Mouse (Mus musculus) hindbrain, postnatal 0 days (tissue): Measurements from ENCODE around the gene Cryba1. TPM values are rescaled to one million over a fixed set of nuclear protein-coding genes. Genes with fewer than 3 reads are reported as not detected.

Source experiments
- ATAC-seq: fragments of 200-750 bp; cut with Nextera tagmentation; 2 replicates; pipeline ENCODE4 v1.8.0; 2017; ENCODE audit warnings: mild to moderate bottlenecking, moderate TSS enrichment, moderate library complexity
- DNase-seq: peaks from one replicate; pipeline ENCODE4 v3.0.0-alpha.2; 2015; ENCODE audit warnings: low spot score
- H3K27ac ChIP-seq: fragments of 300-500 bp; sonication (generic); 2 replicates; pipeline ENCODE4 v1.5.1; 2014; ENCODE audit warnings: mild to moderate bottlenecking
- H3K27me3 ChIP-seq: fragments of 300-500 bp; sonication (generic); 2 replicates; pipeline ENCODE4 v1.6.1; 2014; ENCODE audit warnings: low read length, mixed read lengths; ENCODE audit not compliant: insufficient read depth
- H3K36me3 ChIP-seq: fragments of 300-500 bp; sonication (generic); 2 replicates; pipeline ENCODE4 v1.6.1; 2014; ENCODE audit warnings: low read length, mixed read lengths; ENCODE audit not compliant: insufficient read depth
- H3K4me1 ChIP-seq: fragments of 300-500 bp; sonication (generic); 2 replicates; pipeline ENCODE4 v1.6.1; 2014; ENCODE audit warnings: antibody characterized with exemption, low read length, mixed read lengths; ENCODE audit not compliant: insufficient read depth
- H3K4me2 ChIP-seq: fragments of 300-500 bp; sonication (generic); 2 replicates; pipeline ENCODE4 v1.6.1; 2014; ENCODE audit warnings: low read depth, mild to moderate bottlenecking, low read length, moderate library complexity, mixed read lengths
- H3K4me3 ChIP-seq: fragments of 300-500 bp; sonication (generic); 2 replicates; pipeline ENCODE4 v1.5.1; 2014; ENCODE audit warnings: low read length
- H3K9ac ChIP-seq: fragments of 300-500 bp; sonication (generic); replicated peaks from 2 replicates; pipeline ENCODE4 v1.6.1; 2014; ENCODE audit warnings: mild to moderate bottlenecking, low read length, moderate library complexity, mixed read lengths
- H3K9me3 ChIP-seq: fragments of 300-500 bp; sonication (generic); 2 replicates; pipeline ENCODE4 v1.6.1; 2016; ENCODE audit warnings: low read length, mixed read lengths
- CTCF ChIP-seq: IDR thresholded peaks from 2 replicates; pipeline ENCODE4 v1.5.1; 2016; ENCODE audit warnings: antibody characterized with exemption, control low read depth, low read depth
- WGBS: fragments of 180-500 bp; shearing (Covaris S2); extraction: QIAGEN DNeasy Blood & Tissue Kit; methylation state at CpG from one replicate; pipeline ENCODE4 v1.1.7; 2014; 5-methylcytosine and 5-hydroxymethylcytosine counted together
- polyA plus RNA-seq: library from polyadenylated mRNA; unstranded; fragments of >200 nt; fragmentation: Nextera tagmentation; extraction: Ambion mirVana; gene quantifications from 2 replicates; pipeline ENCODE4 v1.2.1, GENCODE M21; 2015
- total RNA-seq: library from RNA; depleted of rRNA; stranded (reverse); fragments of >200 nt; gene quantifications from 2 replicates; pipeline ENCODE4 v1.2.3, GENCODE M21; 2014

Gene Cryba1
- total and polyA plus RNA-seq, 2 experiments from 2014 or later = 0.51 TPM; not detected in 1

- no peaks in the 10 kb centered on the region for H3K4me1 ChIP-seq
- H3K9ac ChIP-seq = no peak overlapping the region
- no peak overlapping the region for H3K4me2 ChIP-seq
- ATAC-seq = no peak
- WGBS = 69% methylated on average over 7 of the region's 7 CpGs
- no peaks in the 10 kb centered on the region for H3K27me3 ChIP-seq
- no peaks in the 10 kb centered on the region for H3K36me3 ChIP-seq
- TF ChIP-seq CTCF = no peak
- DNase-seq = peak; percentile 16
- no peaks in the 10 kb centered on the region for H3K9me3 ChIP-seq
- H3K4me3 ChIP-seq = no peak overlapping the region
- no peak overlapping the region for H3K27ac ChIP-seq
Observed at GRCm38 (mm10) chr11:77724766-77725165, 317 bp downstream of the Cryba1 start.

- TF ChIP-seq CTCF = no peak; the same call in 1 of the 2 replicates
- 90% methylated on average over 4 of the region's 4 CpGs for WGBS
- DNase-seq (no peak), ATAC-seq (no peak)
- Histone ChIP-seq H3K36me3 (no peaks in the 10 kb centered on the region), H3K4me2 (no peak overlapping the region), H3K4me1 (no peaks in the 10 kb centered on the region), H3K27me3 (no peaks in the 10 kb centered on the region), H3K27ac (no peak overlapping the region), H3K9me3 (no peaks in the 10 kb centered on the region), H3K4me3 (no peak overlapping the region), H3K9ac (no peak overlapping the region)
Observed at GRCm38 (mm10) chr11:77721389-77721788, 3.7 kb downstream of the Cryba1 start.

- ATAC-seq = no peak
- no peak for TF ChIP-seq CTCF
- H3K36me3 ChIP-seq = no peaks in the 10 kb centered on the region
- 96% methylated on average over 2 of the region's 2 CpGs for WGBS
- H3K27me3 ChIP-seq = no peaks in the 10 kb centered on the region
- no peak overlapping the region for H3K27ac ChIP-seq
- H3K4me1 ChIP-seq = no peaks in the 10 kb centered on the region
- H3K4me2 ChIP-seq = no peak overlapping the region
- H3K4me3 ChIP-seq = no peak overlapping the region
- DNase-seq = no peak
- H3K9ac ChIP-seq = no peak overlapping the region
- no peaks in the 10 kb centered on the region for H3K9me3 ChIP-seq
Observed at GRCm38 (mm10) chr11:77719055-77719454, 6.0 kb downstream of the Cryba1 start.

GRCm38 (mm10) chr11:77713736-77714135 lies 11.3 kb downstream of the Cryba1 start:
- WGBS = 96% methylated on average over 3 of the region's 3 CpGs
- no peaks in the 10 kb centered on the region for H3K27me3 ChIP-seq
- no peaks in the 10 kb centered on the region for H3K9me3 ChIP-seq
- H3K4me1 ChIP-seq = no peaks in the 10 kb centered on the region
- DNase-seq (no peak), ATAC-seq (no peak)
- no peak overlapping the region for H3K4me2 ChIP-seq
- no peaks in the 10 kb centered on the region for H3K36me3 ChIP-seq
- H3K9ac ChIP-seq = no peak overlapping the region
- no peak overlapping the region for H3K4me3 ChIP-seq
- no peak overlapping the region for H3K27ac ChIP-seq
- TF ChIP-seq CTCF = no peak

- H3K27me3 ChIP-seq = no peaks in the 10 kb centered on the region
- no peak for DNase-seq
- ATAC-seq = no peak
- no peaks in the 10 kb centered on the region for H3K36me3 ChIP-seq
- no peak for TF ChIP-seq CTCF
- 74% methylated on average over 3 of the region's 3 CpGs for WGBS
- no peak overlapping the region for H3K4me2 ChIP-seq
- no peak overlapping the region for H3K4me3 ChIP-seq
- no peak overlapping the region for H3K9ac ChIP-seq
- H3K27ac ChIP-seq = no peak overlapping the region
- H3K9me3 ChIP-seq = no peaks in the 10 kb centered on the region
- H3K4me1 ChIP-seq = no peaks in the 10 kb centered on the region
Observed at GRCm38 (mm10) chr11:77709039-77709438, 16.0 kb downstream of the Cryba1 start.

- H3K36me3 ChIP-seq = no peaks in the 10 kb centered on the region
- DNase-seq (no peak), ATAC-seq (no peak)
- H3K4me2 ChIP-seq = no peak overlapping the region
- no peaks in the 10 kb centered on the region for H3K27me3 ChIP-seq
- no peaks in the 10 kb centered on the region for H3K9me3 ChIP-seq
- H3K4me3 ChIP-seq = no peak overlapping the region
- H3K27ac ChIP-seq = no peak overlapping the region
- WGBS = 97% methylated on average over 3 of the region's 3 CpGs
- no peaks in the 10 kb centered on the region for H3K4me1 ChIP-seq
- no peak overlapping the region for H3K9ac ChIP-seq
- TF ChIP-seq CTCF = no peak
Observed at GRCm38 (mm10) chr11:77705920-77706319, 19.2 kb downstream of the Cryba1 start.

- Histone ChIP-seq H3K9me3 (no peaks in the 10 kb centered on the region), H3K27me3 (no peaks in the 10 kb centered on the region), H3K36me3 (peaks cover 12% of the 10 kb centered on the region; the same call in 1 of the 2 replicates), H3K4me2 (no peak overlapping the region), H3K4me1 (no peaks in the 10 kb centered on the region), H3K9ac (no peak overlapping the region), H3K27ac (no peak overlapping the region), H3K4me3 (no peak overlapping the region)
- ATAC-seq (no peak), DNase-seq (no peak)
- no peak for TF ChIP-seq CTCF
- WGBS = 54% methylated on average over 2 of the region's 2 CpGs
Observed at GRCm38 (mm10) chr11:77697232-77697631, 27.9 kb downstream of the Cryba1 start.
